Mouse (Mus musculus): ENCODE results near the gene Mkrn2os.

GRCm38 (mm10) chr6:115536169-115536568 is 56.2 kb downstream of the Mkrn2os start:
- TF ChIP-seq CTCF (IDR thresholded peaks at IDR 0.05; ENCODE audit: low read depth) (no peak), EP300 (optimal IDR thresholded peaks at IDR 0.05) (no peak)

Measured in stomach, postnatal 0 days (tissue).